Mouse (Mus musculus): ENCODE results near the gene Slc5a9. TPM values are rescaled to one million over a fixed set of nuclear protein-coding genes. Genes with fewer than 3 reads are reported as not detected.
"Not testable (repeated sequence)": the region's sequence is repeated elsewhere in the genome, so short reads cannot be mapped to it uniquely, and the experiment has no call there.

The Slc5a9 gene
- not detected for total RNA-seq (2021)

- intact Hi-C loops (cut with DNase I), result no loop called here
- no peak for DNase-seq
These were observed at the start of gene Slc5a9 for GRCm38 (mm10) chr4:111902775-111903174. Gene Slc5a9, minus strand, starts transcription at chr4:111902918.

- no peak for DNase-seq
- intact Hi-C loops (cut with DNase I), result no loop called here
These were observed 16.4 kb upstream of the Slc5a9 start, which contains the start of gene Skint8 for GRCm38 (mm10) chr4:111919092-111919491. Gene Skint8, plus strand, starts transcription at chr4:111919392.

GRCm38 (mm10) chr4:111907926-111908325 is 5.2 kb upstream of the Slc5a9 start:
- peak; percentile 10 to 35 for DNase-seq
- intact Hi-C loops (cut with DNase I), result no loop called here

- DNase-seq, result no peak
- intact Hi-C loops (cut with DNase I), result no loop called here
These were observed 1.2 kb downstream of the Slc5a9 start for GRCm38 (mm10) chr4:111901473-111901872.

- DNase-seq; intact Hi-C loops (cut with DNase I): not testable (repeated sequence)
These were observed 2.2 kb downstream of the Slc5a9 start for GRCm38 (mm10) chr4:111900491-111900890.

GRCm38 (mm10) chr4:111898566-111898965 is 4.2 kb downstream of the Slc5a9 start:
- no peak for DNase-seq
- intact Hi-C loops (cut with DNase I), result no loop called here

- intact Hi-C loops (cut with DNase I), result no loop called here
- no peak for DNase-seq
These were observed 5.0 kb downstream of the Slc5a9 start for GRCm38 (mm10) chr4:111897755-111898154.

GRCm38 (mm10) chr4:111892138-111892537 is 10.6 kb downstream of the Slc5a9 start:
- no peak for DNase-seq
- intact Hi-C loops (cut with DNase I), result no loop called here

- peak; percentile 78 to 87 for DNase-seq
- intact Hi-C loops (cut with DNase I), result loop anchor here (1.0 to 10.0 kb wide), 2 partner anchors 91 to 202 kb away; no protein-coding TSS in a partner anchor
These were observed 16.1 kb downstream of the Slc5a9 start for GRCm38 (mm10) chr4:111886607-111887006.

- DNase-seq, result peak; percentile 66 to 78
- intact Hi-C loops (cut with DNase I), result loop anchor here (1.0 to 10.0 kb wide), 2 partner anchors 91 to 201 kb away; no protein-coding TSS in a partner anchor
These were observed 16.7 kb downstream of the Slc5a9 start for GRCm38 (mm10) chr4:111886018-111886417.

GRCm38 (mm10) chr4:111883543-111883942 is 19.2 kb downstream of the Slc5a9 start:
- intact Hi-C loops (cut with DNase I), result loop anchor here (10.0 kb wide), 1 partner anchor 199 kb away; no protein-coding TSS in a partner anchor
- no peak for DNase-seq

- peak; percentile 4 to 15 for DNase-seq
These were observed 22.4 kb downstream of the Slc5a9 start for GRCm38 (mm10) chr4:111880112-111880875.

GRCm38 (mm10) chr4:111867743-111868401 is 34.8 kb downstream of the Slc5a9 start:
- no peak for DNase-seq

More at GRCm38 (mm10) chr4:111880112-111880875, 22.4 kb downstream of the Slc5a9 start:
- intact Hi-C loops (cut with DNase I), result loop anchor here (10.0 kb wide), 1 partner anchor 195 kb away; no protein-coding TSS in a partner anchor

GRCm38 (mm10) chr4:111866701-111867100 is 36.0 kb downstream of the Slc5a9 start:
- intact Hi-C loops (cut with DNase I), result no loop called here
- no peak for DNase-seq

More at GRCm38 (mm10) chr4:111867743-111868401, 34.8 kb downstream of the Slc5a9 start:
- intact Hi-C loops (cut with DNase I), result no loop called here

GRCm38 (mm10) chr4:111852626-111853025 is 50.1 kb downstream of the Slc5a9 start:
- intact Hi-C loops (cut with DNase I), result no loop called here
- no peak for DNase-seq

- DNase-seq, result no peak
- intact Hi-C loops (cut with DNase I), result no loop called here
These were observed 63.8 kb downstream of the Slc5a9 start for GRCm38 (mm10) chr4:111838882-111839281.

Other genes starting within 250 kb of the Slc5a9 start
- 10 to 100 TPM; 17.9 to 20.9 TPM for gene Spata6, start 182.9 kb downstream of the Slc5a9 start, total RNA-seq (2021)
- not detected for gene Skint8, start 16.5 kb upstream of the Slc5a9 start, total RNA-seq (2021)
- gene Skint7, start 70.0 kb upstream of the Slc5a9 start, total RNA-seq (2021), result not detected
- gene Skint1, start 103.4 kb upstream of the Slc5a9 start, total RNA-seq (2021), result not detected
- not detected for gene Skint4, start 169.1 kb upstream of the Slc5a9 start, total RNA-seq (2021)